7 mouse cellular contexts compared by ENCODE assay signal in the genomic region with DNA sequence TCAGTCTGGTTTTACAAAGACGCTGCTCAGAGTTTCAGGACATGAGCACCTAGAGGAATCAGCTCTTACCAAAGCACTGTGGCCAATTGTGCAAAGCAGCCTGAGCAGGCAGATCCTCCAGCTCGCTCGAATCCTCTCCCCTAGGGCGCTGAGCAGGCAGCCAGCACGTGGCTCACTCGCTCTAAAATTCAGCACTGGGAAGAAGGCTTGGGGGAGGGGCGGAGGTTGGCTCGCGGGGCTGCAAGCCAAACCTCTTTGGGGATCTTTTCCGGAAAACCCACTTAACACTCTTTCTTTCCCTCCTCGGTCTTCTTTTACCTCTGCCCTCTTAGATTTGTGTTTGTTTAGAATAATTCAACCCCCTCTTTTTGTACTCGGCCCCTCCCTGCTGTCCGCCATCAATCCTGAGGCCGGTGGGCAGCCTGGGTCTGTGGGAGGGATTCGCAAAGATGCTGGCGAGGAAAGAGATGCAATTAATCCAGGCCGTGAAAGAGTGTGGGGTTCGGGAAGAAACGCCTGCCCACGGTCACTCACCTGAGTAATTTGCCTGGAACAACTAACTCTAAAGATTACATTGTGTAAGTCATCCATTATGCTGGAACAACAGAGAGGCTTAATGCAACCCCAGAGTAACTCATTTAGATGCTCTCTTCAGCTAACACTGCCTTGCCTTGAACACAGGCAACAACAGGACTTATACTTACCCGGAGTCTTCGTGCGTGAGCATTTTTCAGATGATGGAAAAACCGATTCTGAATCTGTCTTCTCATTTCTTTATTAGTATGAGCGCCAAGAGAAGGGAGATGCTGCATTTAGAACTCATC. TPM values are rescaled to one million over a fixed set of nuclear protein-coding genes. Genes with fewer than 3 reads are reported as not detected.
DNase-seq lines count a peak whose midpoint lies in the region; ATAC-seq and TF ChIP-seq lines count a peak whose summit lies in the region.

No protein-coding gene starts in this region.

- H3K9me3 ChIP-seq in forebrain, embryonic 16.5 days (ENCODE audit: control insufficient read depth, low read length), result no peaks in the 10 kb centered on the region
- peaks cover 3% of the 10 kb centered on the region; the same call in 1 of the 2 replicates for H3K9me3 ChIP-seq in intestine, embryonic 14.5 days (ENCODE audit: control insufficient read depth, low read length)
- H3K9me3 ChIP-seq in midbrain, embryonic 12.5 days, result no peaks in the 10 kb centered on the region

- H3K27ac ChIP-seq in cerebellum, adult 2 months (ENCODE audit: insufficient read depth, low read length), result no peak overlapping the region
- H3K27ac ChIP-seq in forebrain, embryonic 16.5 days (ENCODE audit: low read length), result peak overlapping the region; percentile 48
- no peak overlapping the region for H3K27ac ChIP-seq in intestine, embryonic 14.5 days (ENCODE audit: low read depth)
- peak overlapping the region; percentile 75 for H3K27ac ChIP-seq in midbrain, embryonic 12.5 days (replicated peaks)

- no peak for TF ChIP-seq CTCF in cerebellum, adult 2 months (IDR thresholded peaks at IDR 0.05; ENCODE audit: borderline replicate concordance, insufficient read depth, low read depth, low read length)

- 22% methylated on average over 25 of the region's 25 CpGs for WGBS in cerebellum, adult 2 months
- WGBS in forebrain, embryonic 16.5 days, result 9% methylated on average over 25 of the region's 25 CpGs
- 16% methylated on average over 25 of the region's 25 CpGs for WGBS in intestine, embryonic 14.5 days
- WGBS in midbrain, embryonic 12.5 days, result 16% methylated on average over 25 of the region's 25 CpGs

- H3K27me3 ChIP-seq in cerebellum, adult 2 months (ENCODE audit: control insufficient read depth, insufficient read depth, low read length), result no peaks in the 10 kb centered on the region
- no peaks in the 10 kb centered on the region for H3K27me3 ChIP-seq in forebrain, embryonic 16.5 days (replicated peaks; ENCODE audit: control insufficient read depth, insufficient read depth, low read length)
- H3K27me3 ChIP-seq in intestine, embryonic 14.5 days (replicated peaks; ENCODE audit: control insufficient read depth, insufficient read depth, low read length), result peaks cover 3% of the 10 kb centered on the region; the same call in 1 of the 2 replicates
- H3K27me3 ChIP-seq in midbrain, embryonic 12.5 days, result no peaks in the 10 kb centered on the region

- H3K4me3 ChIP-seq in cerebellum, adult 2 months (replicated peaks; ENCODE audit: insufficient read depth, low read depth, low read length), result peak overlapping the region; percentile 44
- peak overlapping the region; percentile 34 for H3K4me3 ChIP-seq in forebrain, embryonic 16.5 days (replicated peaks; ENCODE audit: low read length)
- peak overlapping the region; percentile 25 for H3K4me3 ChIP-seq in intestine, embryonic 14.5 days (ENCODE audit: low read depth, low read length)
- H3K4me3 ChIP-seq in midbrain, embryonic 12.5 days, result peak overlapping the region; percentile 38

- TF ChIP-seq POLR2A in cerebellum, adult 2 months (IDR thresholded peaks at IDR 0.05; ENCODE audit: borderline replicate concordance, insufficient read depth, low read length), result no peak

- peak; percentile 86 for DNase-seq in ZHBTc4 (ENCODE audit: low read depth, low spot score)
- DNase-seq in cerebellum, adult 2 months, result peak; percentile 46 to 47
- DNase-seq in intestine, embryonic 14.5 days (ENCODE audit: low spot score), result peak; percentile 79
- peak; percentile 70 to 73 for DNase-seq in left cerebral cortex, postnatal 25 days (ENCODE audit: low spot score in 2 of 2)
- peak; percentile 74 for DNase-seq in testis, postnatal 10 days (ENCODE audit: low spot score)

- H3K36me3 ChIP-seq in forebrain, embryonic 16.5 days (ENCODE audit: control insufficient read depth, insufficient read depth), result no peaks in the 10 kb centered on the region
- H3K36me3 ChIP-seq in intestine, embryonic 14.5 days (ENCODE audit: control insufficient read depth, insufficient read depth, low read length), result no peaks in the 10 kb centered on the region
- no peaks in the 10 kb centered on the region for H3K36me3 ChIP-seq in midbrain, embryonic 12.5 days

- H3K4me1 ChIP-seq in cerebellum, adult 2 months (ENCODE audit: control insufficient read depth, insufficient read depth, low read length), result peaks cover 5% of the 10 kb centered on the region
- H3K4me1 ChIP-seq in forebrain, embryonic 16.5 days (replicated peaks; ENCODE audit: control insufficient read depth, insufficient read depth, low read length), result peaks cover 21% of the 10 kb centered on the region
- no peaks in the 10 kb centered on the region for H3K4me1 ChIP-seq in intestine, embryonic 14.5 days (replicated peaks; ENCODE audit: control insufficient read depth, insufficient read depth, low read length)
- peaks cover 20% of the 10 kb centered on the region for H3K4me1 ChIP-seq in midbrain, embryonic 12.5 days

- intact Hi-C loops in left cerebral cortex, postnatal 25 days (cut with DNase I), result no loop called here

- ATAC-seq in forebrain, embryonic 16.5 days, result peak; percentile 94
- peak; percentile 75; the same call in 1 of the 2 replicates for ATAC-seq in intestine, embryonic 14.5 days (replicated peaks; ENCODE audit: low FRiP score, low TSS enrichment, low read depth)
- ATAC-seq in midbrain, embryonic 12.5 days (ENCODE audit: low FRiP score, low read depth), result peak; percentile 85

- H3K9ac ChIP-seq in forebrain, embryonic 16.5 days (replicated peaks; ENCODE audit: low read depth, low read length), result peak overlapping the region; percentile 36
- peak overlapping the region; percentile 27 for H3K9ac ChIP-seq in intestine, embryonic 14.5 days (ENCODE audit: low read length)
- peak overlapping the region; percentile 54 for H3K9ac ChIP-seq in midbrain, embryonic 12.5 days (replicated peaks)

- peak overlapping the region; percentile 56 for H3K4me2 ChIP-seq in forebrain, embryonic 16.5 days (ENCODE audit: low read length)
- H3K4me2 ChIP-seq in intestine, embryonic 14.5 days (ENCODE audit: low read length), result peak overlapping the region; percentile 48
- peak overlapping the region; percentile 55 for H3K4me2 ChIP-seq in midbrain, embryonic 12.5 days (replicated peaks)

RNA-seq across cellular contexts. Expression of gene Sfpq, which starts 15.8 kb away (rescaled TPM):
- polyA plus RNA-seq in cerebellum, adult 2 months (2012; rRNA removed), result 130 and 134 TPM in 2 replicates
- 86.8 and 96.0 TPM in 2 replicates for polyA plus RNA-seq in forebrain, embryonic 16.5 days (2015; fragmentation: Nextera tagmentation; extraction: Ambion mirVana)
- polyA plus RNA-seq in intestine, embryonic 14.5 days (2014; fragmentation: Nextera tagmentation; extraction: Ambion mirVana), result 98.7 and 113 TPM in 2 replicates
- total RNA-seq in left cerebral cortex, postnatal 25 days (2021), result 100 to 1,000 TPM; 241 to 253 TPM
- polyA plus RNA-seq in midbrain, embryonic 12.5 days (2016; fragmentation: Nextera tagmentation; extraction: Ambion mirVana), result 176 and 217 TPM in 2 replicates

RNA-seq across cellular contexts. Expression of gene Zmym4, which starts 37.4 kb away (rescaled TPM):
- polyA plus RNA-seq in cerebellum, adult 2 months (2012; rRNA removed), result 25.7 and 27.6 TPM in 2 replicates
- polyA plus RNA-seq in forebrain, embryonic 16.5 days (2015; fragmentation: Nextera tagmentation; extraction: Ambion mirVana), result 30.6 and 31.1 TPM in 2 replicates
- polyA plus RNA-seq in intestine, embryonic 14.5 days (2014; fragmentation: Nextera tagmentation; extraction: Ambion mirVana), result 17.3 and 23.4 TPM in 2 replicates
- total RNA-seq in left cerebral cortex, postnatal 25 days (2021), result 10 to 100 TPM; 41.8 to 51.8 TPM
- 42.7 and 43.5 TPM in 2 replicates for polyA plus RNA-seq in midbrain, embryonic 12.5 days (2016; fragmentation: Nextera tagmentation; extraction: Ambion mirVana)

RNA-seq across cellular contexts. Expression of gene Zmym1, which starts 55.6 kb away (rescaled TPM):
- polyA plus RNA-seq in cerebellum, adult 2 months (2012; rRNA removed), result 9.0 and 10.0 TPM in 2 replicates
- polyA plus RNA-seq in forebrain, embryonic 16.5 days (2015; fragmentation: Nextera tagmentation; extraction: Ambion mirVana), result 32.1 and 37.5 TPM in 2 replicates
- polyA plus RNA-seq in intestine, embryonic 14.5 days (2014; fragmentation: Nextera tagmentation; extraction: Ambion mirVana), result 22.6 and 22.8 TPM in 2 replicates
- 10 to 100 TPM; 13.4 to 16.5 TPM for total RNA-seq in left cerebral cortex, postnatal 25 days (2021)
- polyA plus RNA-seq in midbrain, embryonic 12.5 days (2016; fragmentation: Nextera tagmentation; extraction: Ambion mirVana), result 28.2 and 31.6 TPM in 2 replicates

Comparison
In these comparisons a context has a peak if more than half of its experiments do, and no peak if none do; other contexts are left out.
1. H3K27ac ChIP-seq: peak in forebrain, embryonic 16.5 days (single experiment) and midbrain, embryonic 12.5 days (single experiment); none in cerebellum, adult 2 months (single experiment) and intestine, embryonic 14.5 days (single experiment).
2. Peak in every context shown above with its lines, with median percentiles within 50 percentile points of each other: DNase-seq, H3K4me3 ChIP-seq, ATAC-seq, H3K4me2 ChIP-seq and H3K9ac ChIP-seq.